Mouse (Mus musculus): ENCODE data around the gene Hapln3.

The Hapln3 gene

GRCm38 (mm10) chr7:79130843-79131444 is at the start of gene Hapln3:
TSS of gene Hapln3 (minus strand) at chr7:79131018.
- DNase-seq (ENCODE audit: low read depth): no peak

GRCm38 (mm10) chr7:79173800-79174199 is 43.0 kb upstream of the Hapln3 start:
- DNase-seq (ENCODE audit: low read depth): no peak

GRCm38 (mm10) chr7:79171782-79172181 is 41.0 kb upstream of the Hapln3 start:
- no peak for DNase-seq (ENCODE audit: low read depth)

- DNase-seq (ENCODE audit: low read depth): no peak
Measured at GRCm38 (mm10) chr7:79167006-79167562, 36.3 kb upstream of the Hapln3 start.

- no peak for DNase-seq (ENCODE audit: low read depth)
Measured at GRCm38 (mm10) chr7:79159406-79159805, 28.6 kb upstream of the Hapln3 start.

GRCm38 (mm10) chr7:79149522-79149921 is 18.7 kb upstream of the Hapln3 start:
- no peak for DNase-seq (ENCODE audit: low read depth)

GRCm38 (mm10) chr7:79148711-79149266 is 18.0 kb upstream of the Hapln3 start, which contains the start of gene Mfge8:
TSS of gene Mfge8 (minus strand) at chr7:79149060.
- DNase-seq (ENCODE audit: low read depth): peak; percentile 96

- peak; percentile 16 for DNase-seq (ENCODE audit: low read depth)
Measured at GRCm38 (mm10) chr7:79147931-79148653, 17.3 kb upstream of the Hapln3 start.

- DNase-seq (ENCODE audit: low read depth): peak; percentile 54
Measured at GRCm38 (mm10) chr7:79147011-79147837, 16.4 kb upstream of the Hapln3 start.

- peak; percentile 87 for DNase-seq (ENCODE audit: low read depth)
Measured at GRCm38 (mm10) chr7:79140897-79141296, 10.1 kb upstream of the Hapln3 start.

- DNase-seq (ENCODE audit: low read depth): peak; percentile 80
Measured at GRCm38 (mm10) chr7:79139891-79140591, 9.2 kb upstream of the Hapln3 start.

GRCm38 (mm10) chr7:79139328-79139824 is 8.6 kb upstream of the Hapln3 start:
- DNase-seq (ENCODE audit: low read depth): no peak

- DNase-seq (ENCODE audit: low read depth): no peak
Measured at GRCm38 (mm10) chr7:79133391-79133790, 2.6 kb upstream of the Hapln3 start.

GRCm38 (mm10) chr7:79130385-79130784 is 433 bp downstream of the Hapln3 start:
- no peak for DNase-seq (ENCODE audit: low read depth)

GRCm38 (mm10) chr7:79129883-79130282 is 935 bp downstream of the Hapln3 start:
- DNase-seq (ENCODE audit: low read depth): no peak

GRCm38 (mm10) chr7:79123465-79123864 is 7.4 kb downstream of the Hapln3 start:
- DNase-seq (ENCODE audit: low read depth): peak; percentile 34

- DNase-seq (ENCODE audit: low read depth): no peak
Measured at GRCm38 (mm10) chr7:79113848-79114247, 17.0 kb downstream of the Hapln3 start.

- no peak for DNase-seq (ENCODE audit: low read depth)
Measured at GRCm38 (mm10) chr7:79096492-79096891, 34.3 kb downstream of the Hapln3 start.

- DNase-seq (ENCODE audit: low read depth): peak; percentile 9
Measured at GRCm38 (mm10) chr7:79089111-79089510, 41.7 kb downstream of the Hapln3 start.

- DNase-seq (ENCODE audit: low read depth): peak; percentile 86
Measured at GRCm38 (mm10) chr7:79080572-79081399, 50.0 kb downstream of the Hapln3 start.

Measured in NIH3T3 (cell line).